Mouse (Mus musculus) intestine, postnatal 0 days (tissue): Measurements from ENCODE around the gene Fgf9. TPM values are rescaled to one million over a fixed set of nuclear protein-coding genes. Genes with fewer than 3 reads are reported as not detected.

Experiments used
- ATAC-seq: fragments of 200-750 bp; cut with Nextera tagmentation; 2 replicates; pipeline ENCODE4 v1.8.0; 2017; ENCODE audit warnings: mild to moderate bottlenecking, moderate TSS enrichment, moderate library complexity
- H3K27ac ChIP-seq: fragments of 300-500 bp; sonication (generic); 2 replicates; pipeline ENCODE4 v1.5.1; 2014; ENCODE audit warnings: mild to moderate bottlenecking, low read depth, low read length, moderate library complexity
- H3K27me3 ChIP-seq: fragments of 300-500 bp; sonication (generic); replicated peaks from 2 replicates; pipeline ENCODE4 v1.6.1; 2014; ENCODE audit warnings: low read length, mixed read lengths; ENCODE audit not compliant: control insufficient read depth, insufficient read depth
- H3K36me3 ChIP-seq: fragments of 300-500 bp; sonication (generic); 2 replicates; pipeline ENCODE4 v1.6.1; 2014; ENCODE audit warnings: mild to moderate bottlenecking, moderate library complexity; ENCODE audit not compliant: control insufficient read depth, insufficient read depth
- H3K4me1 ChIP-seq: fragments of 300-500 bp; sonication (generic); replicated peaks from 2 replicates; pipeline ENCODE4 v1.6.1; 2014; ENCODE audit warnings: antibody characterized with exemption, low read length, mixed read lengths; ENCODE audit not compliant: control insufficient read depth, insufficient read depth
- H3K4me2 ChIP-seq: fragments of 300-500 bp; sonication (generic); replicated peaks from 2 replicates; pipeline ENCODE4 v1.6.1; 2014; ENCODE audit warnings: low read depth, mild to moderate bottlenecking, moderate library complexity
- H3K4me3 ChIP-seq: fragments of 300-500 bp; sonication (generic); 2 replicates; pipeline ENCODE4 v1.5.1; 2014; ENCODE audit warnings: low read depth, low read length
- H3K9ac ChIP-seq: fragments of 300-500 bp; sonication (generic); 2 replicates; pipeline ENCODE4 v1.6.1; 2014; ENCODE audit warnings: mild to moderate bottlenecking, low read depth, low read length
- H3K9me3 ChIP-seq: fragments of 300-500 bp; sonication (generic); 2 replicates; pipeline ENCODE4 v1.6.1; 2016; ENCODE audit warnings: mixed run types; ENCODE audit not compliant: control insufficient read depth
- CTCF ChIP-seq: sonication (generic); IDR thresholded peaks from 2 replicates; pipeline ENCODE4 v1.5.1; 2016; ENCODE audit warnings: low read depth, mild to moderate bottlenecking, control low read depth, antibody characterized with exemption, moderate library complexity
- WGBS: fragments of 180-500 bp; shearing (Covaris S2); extraction: QIAGEN DNeasy Blood & Tissue Kit; methylation state at CpG from one replicate; pipeline ENCODE4 v1.1.7; 2014; 5-methylcytosine and 5-hydroxymethylcytosine counted together
- polyA plus RNA-seq: library from polyadenylated mRNA; unstranded; fragments of >200 nt; fragmentation: Nextera tagmentation; extraction: Ambion mirVana; gene quantifications from 2 replicates; pipeline ENCODE4 v1.2.1, GENCODE M21; 2015

The Fgf9 gene
- polyA plus RNA-seq, 1 experiment from 2014 or later = 5.7 TPM

DNA sequence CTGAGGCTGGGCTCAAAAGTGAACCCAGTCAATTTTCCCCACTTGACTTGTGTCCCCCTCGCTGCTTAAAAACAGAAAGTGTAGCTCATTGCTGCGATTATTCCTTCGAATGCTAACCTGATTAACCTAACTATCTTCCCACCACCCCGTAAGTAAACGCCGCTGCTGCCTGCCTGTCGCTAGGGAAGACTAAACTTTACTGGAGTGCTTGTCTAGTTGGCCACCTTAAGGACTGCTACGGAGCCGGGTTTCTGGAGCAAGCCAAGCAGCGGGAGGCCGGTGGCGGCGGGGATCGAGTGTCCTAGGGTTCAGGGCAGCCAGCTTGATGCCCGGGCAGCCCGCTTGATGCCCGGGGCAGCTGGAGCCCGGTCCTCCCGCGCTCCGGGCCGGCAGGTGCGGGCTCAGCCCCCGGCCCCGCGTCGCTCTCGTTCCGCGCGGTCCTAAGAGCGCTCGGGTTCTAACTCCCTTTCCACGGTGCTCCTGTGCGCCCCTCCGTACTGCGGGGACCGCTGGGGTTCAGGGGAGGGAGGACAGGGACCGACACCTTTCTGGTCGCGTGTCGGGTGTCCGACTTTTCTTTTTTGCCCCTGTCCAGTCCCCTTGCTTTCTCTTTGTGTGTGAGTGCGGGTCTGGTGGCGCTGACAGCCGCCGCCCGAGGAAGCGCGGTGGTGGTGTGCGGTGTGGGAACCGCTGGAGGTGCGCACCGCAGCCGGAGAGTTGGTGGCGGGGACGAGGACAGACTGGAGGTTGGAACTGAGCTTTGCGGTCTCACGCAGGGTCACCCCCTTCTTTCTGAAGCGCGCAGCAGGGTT, 4.5 kb downstream of the Fgf9 start:
- peak overlapping the region; percentile 70 for H3K4me3 ChIP-seq
- H3K27ac ChIP-seq = peak overlapping the region; percentile 78
- H3K4me1 ChIP-seq = no peaks in the 10 kb centered on the region
- no peaks in the 10 kb centered on the region for H3K36me3 ChIP-seq
- H3K27me3 ChIP-seq = peaks cover 24% of the 10 kb centered on the region; the same call in 1 of the 2 replicates
- peak overlapping the region; percentile 66 for H3K9ac ChIP-seq
- H3K4me2 ChIP-seq = peak overlapping the region; percentile 94
- TF ChIP-seq CTCF = no peak
- ATAC-seq = no peak
- no peaks in the 10 kb centered on the region for H3K9me3 ChIP-seq
- under 1% methylated on average over 59 of the region's 61 CpGs for WGBS

GRCm38 (mm10) chr14:58075433-58076029, 5.2 kb downstream of the Fgf9 start:
- no peaks in the 10 kb centered on the region for H3K9me3 ChIP-seq
- H3K9ac ChIP-seq = peak overlapping the region; percentile 66
- H3K27ac ChIP-seq = peak overlapping the region; percentile 78
- peak; percentile 3; the same call in 1 of the 2 replicates for ATAC-seq
- no peaks in the 10 kb centered on the region for H3K4me1 ChIP-seq
- H3K27me3 ChIP-seq = peaks cover 24% of the 10 kb centered on the region; the same call in 1 of the 2 replicates
- TF ChIP-seq CTCF = peak; percentile 46
- WGBS = 0% methylated on average over 31 of the region's 31 CpGs
- no peaks in the 10 kb centered on the region for H3K36me3 ChIP-seq
- H3K4me2 ChIP-seq = peak overlapping the region; percentile 94
- peak overlapping the region; percentile 70 for H3K4me3 ChIP-seq

GRCm38 (mm10) chr14:58076030-58076521, 5.7 kb downstream of the Fgf9 start:
- WGBS = 1% methylated on average over 26 of the region's 40 CpGs
- ATAC-seq = peak; percentile 51
- Histone ChIP-seq H3K27me3 (peaks cover 24% of the 10 kb centered on the region; the same call in 1 of the 2 replicates), H3K27ac (0 out of 2 replicates have a peak overlapping the region, but pooled peaks have one; percentile 17), H3K4me3 (peak overlapping the region; percentile 70), H3K4me2 (peak overlapping the region; percentile 94), H3K36me3 (no peaks in the 10 kb centered on the region), H3K4me1 (no peaks in the 10 kb centered on the region), H3K9ac (peak overlapping the region; percentile 66), H3K9me3 (no peaks in the 10 kb centered on the region)
- no peak for TF ChIP-seq CTCF

DNA sequence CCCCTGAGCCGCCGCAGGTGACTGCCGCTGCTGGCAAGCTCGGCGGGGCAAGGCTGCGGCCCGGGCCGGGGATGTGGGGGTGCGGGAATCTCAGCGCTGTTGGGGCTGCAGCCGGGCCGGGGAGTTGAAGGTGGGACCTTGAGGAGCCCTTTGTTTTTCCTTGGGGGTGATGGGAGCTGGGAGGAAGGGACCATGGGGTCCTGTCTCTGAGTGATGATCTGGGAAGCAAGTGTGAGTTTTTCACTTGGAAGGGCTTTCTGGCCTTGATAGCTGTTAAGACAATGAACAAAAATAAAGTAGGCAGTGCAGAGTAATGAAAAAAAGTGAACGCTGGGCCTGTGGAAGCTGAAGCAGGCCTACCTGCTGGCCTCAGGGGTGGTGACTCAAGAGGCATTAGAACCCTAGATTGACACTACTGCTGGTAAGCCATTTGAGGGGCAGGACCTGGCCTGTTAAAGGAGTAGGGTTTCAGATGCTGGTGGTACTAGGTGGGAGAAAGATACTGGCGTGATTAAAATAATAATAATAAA, 6.4 kb downstream of the Fgf9 start:
- no peaks in the 10 kb centered on the region for H3K9me3 ChIP-seq
- peak overlapping the region; percentile 70 for H3K4me3 ChIP-seq
- H3K36me3 ChIP-seq = no peaks in the 10 kb centered on the region
- no peak for TF ChIP-seq CTCF
- H3K27me3 ChIP-seq = peaks cover 24% of the 10 kb centered on the region; the same call in 1 of the 2 replicates
- peak overlapping the region; percentile 17; the same call in 1 of the 2 replicates for H3K27ac ChIP-seq
- ATAC-seq = no peak
- peak overlapping the region; percentile 94 for H3K4me2 ChIP-seq
- H3K9ac ChIP-seq = peak overlapping the region; percentile 62
- no peaks in the 10 kb centered on the region for H3K4me1 ChIP-seq
- 6% methylated on average over 14 of the region's 14 CpGs for WGBS

GRCm38 (mm10) chr14:58079471-58079870, 9.1 kb downstream of the Fgf9 start:
- no peak overlapping the region for H3K4me3 ChIP-seq
- no peak overlapping the region for H3K9ac ChIP-seq
- peaks cover 13% of the 10 kb centered on the region; the same call in 1 of the 2 replicates for H3K27me3 ChIP-seq
- no peaks in the 10 kb centered on the region for H3K9me3 ChIP-seq
- H3K4me1 ChIP-seq = no peaks in the 10 kb centered on the region
- TF ChIP-seq CTCF = no peak
- ATAC-seq = no peak
- no peak overlapping the region for H3K4me2 ChIP-seq
- 60% methylated on average over 2 of the region's 2 CpGs for WGBS
- no peak overlapping the region for H3K27ac ChIP-seq
- 0 out of 2 replicates have a peak, but pooled peaks cover 4% of the 10 kb centered on the region for H3K36me3 ChIP-seq

GRCm38 (mm10) chr14:58081955-58082354, 11.6 kb downstream of the Fgf9 start:
- no peak for ATAC-seq
- no peak for TF ChIP-seq CTCF
- 7% methylated on average over 1 of the region's 1 CpGs for WGBS
- no peak overlapping the region for H3K27ac ChIP-seq
- no peaks in the 10 kb centered on the region for H3K27me3 ChIP-seq
- no peak overlapping the region for H3K4me3 ChIP-seq
- no peak overlapping the region for H3K9ac ChIP-seq
- H3K36me3 ChIP-seq = 0 out of 2 replicates have a peak, but pooled peaks cover 4% of the 10 kb centered on the region
- no peak overlapping the region for H3K4me2 ChIP-seq
- no peaks in the 10 kb centered on the region for H3K4me1 ChIP-seq
- H3K9me3 ChIP-seq = no peaks in the 10 kb centered on the region
